Mouse (Mus musculus): ENCODE measurements around the gene Add1. TPM values are rescaled to one million over a fixed set of nuclear protein-coding genes. Genes with fewer than 3 reads are reported as not detected.
"Not testable (repeated sequence)": the region's sequence is repeated elsewhere in the genome, so short reads cannot be mapped to it uniquely, and the experiment has no call there.

The Add1 gene
- total RNA-seq, 2 experiments from 2014 or later, result 127 to 136 TPM

DNA sequence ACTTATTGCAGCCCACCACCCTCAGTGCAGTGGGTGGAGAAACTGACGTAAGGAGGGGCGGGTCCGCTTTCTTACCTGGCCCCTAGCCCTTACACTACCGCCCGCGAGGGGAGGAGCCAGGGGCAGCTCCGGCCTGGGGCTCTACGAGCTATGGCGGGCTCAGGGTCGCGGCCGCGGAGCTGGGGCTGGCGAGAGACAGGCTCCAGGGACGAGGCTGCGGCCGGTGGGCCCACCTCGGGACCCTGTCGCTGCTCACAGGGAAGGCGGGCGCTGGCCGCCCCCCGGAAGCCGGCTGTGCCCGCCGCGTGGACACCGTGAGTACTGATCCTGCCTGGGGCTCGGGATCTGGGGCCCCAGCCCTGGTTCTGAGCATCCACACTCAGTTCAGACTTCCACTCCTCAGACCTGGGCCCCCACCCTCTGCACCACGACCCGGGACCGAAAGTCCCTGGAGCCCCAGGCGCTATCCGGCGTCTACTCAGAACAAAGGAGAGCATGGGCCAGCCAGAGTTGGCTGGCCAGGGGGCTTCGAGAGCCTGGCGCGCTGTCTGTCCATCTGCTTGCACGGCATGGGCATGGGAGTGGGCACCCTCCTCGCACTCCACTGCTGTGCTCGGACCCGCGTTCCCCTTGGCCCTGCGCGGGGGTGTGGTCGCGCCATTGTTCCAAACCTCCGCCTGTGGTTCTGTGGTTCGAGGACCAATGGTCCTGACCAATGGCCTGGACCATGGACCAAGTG lies 23.8 kb upstream of the Add1 start:
- DNase-seq (ENCODE audit: low spot score in 2 of 2), result no peak

DNA sequence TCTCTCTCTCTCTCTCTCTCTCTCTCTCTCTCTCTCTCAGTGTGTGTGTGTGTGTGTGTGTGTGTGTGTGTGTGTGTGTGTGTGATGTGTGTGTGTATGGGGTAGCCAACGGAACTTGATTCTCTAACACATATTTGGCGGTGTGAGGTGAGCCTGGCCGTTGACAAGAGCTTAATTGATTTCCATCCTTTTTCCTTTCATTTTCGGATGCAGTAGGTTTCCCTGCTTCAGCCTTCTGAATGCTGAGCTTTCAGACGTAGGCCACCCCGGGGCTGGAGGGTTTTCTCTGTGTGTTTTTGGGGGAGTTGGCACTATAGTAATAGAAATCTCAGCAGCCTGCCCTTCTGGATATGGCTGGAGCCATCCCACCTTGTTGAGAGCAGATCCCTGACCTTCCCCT lies 23.2 kb upstream of the Add1 start:
- DNase-seq (ENCODE audit: low spot score in 2 of 2), result no peak

DNA sequence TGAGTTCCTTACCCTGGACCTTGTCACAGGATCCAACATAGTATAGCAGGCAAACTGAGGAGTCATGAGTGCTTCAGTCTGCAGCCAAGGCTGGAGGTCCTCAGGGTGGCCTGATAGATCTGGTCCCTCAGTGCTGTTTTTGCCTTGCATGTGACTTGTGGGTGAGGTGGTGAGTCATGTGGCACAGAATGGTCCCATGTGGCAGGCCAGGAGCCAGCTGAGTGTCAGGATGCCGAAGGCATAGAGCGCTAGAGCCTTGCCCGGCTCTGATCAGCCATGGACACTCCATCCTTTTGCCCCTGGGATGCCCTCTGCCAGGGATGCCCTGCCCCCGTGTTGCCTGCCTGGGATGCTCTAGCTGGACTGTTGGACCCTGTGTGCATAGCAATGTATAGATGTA lies 21.6 kb upstream of the Add1 start:
- no peak for DNase-seq (ENCODE audit: low spot score in 2 of 2)

DNA sequence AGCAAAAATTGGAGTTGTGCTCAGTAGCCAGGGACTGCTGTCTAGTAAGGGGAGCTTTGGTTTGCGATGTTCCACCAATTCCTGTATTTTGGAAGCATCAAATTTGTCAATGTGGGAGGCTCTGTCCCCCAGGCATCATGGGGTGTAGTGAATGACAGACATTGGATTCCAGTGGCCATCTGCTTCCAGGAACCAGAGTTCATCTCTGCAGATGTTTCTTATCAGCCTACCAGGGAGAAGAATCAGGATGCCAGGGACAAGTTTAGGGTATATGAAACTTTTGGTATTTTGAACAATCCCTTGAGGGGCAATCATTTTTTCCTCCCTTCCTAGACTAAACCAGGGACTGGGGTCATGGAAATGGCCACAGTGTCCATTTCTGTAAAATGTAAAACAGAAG lies 9.6 kb upstream of the Add1 start:
- DNase-seq (ENCODE audit: low spot score in 2 of 2), result no peak

DNA sequence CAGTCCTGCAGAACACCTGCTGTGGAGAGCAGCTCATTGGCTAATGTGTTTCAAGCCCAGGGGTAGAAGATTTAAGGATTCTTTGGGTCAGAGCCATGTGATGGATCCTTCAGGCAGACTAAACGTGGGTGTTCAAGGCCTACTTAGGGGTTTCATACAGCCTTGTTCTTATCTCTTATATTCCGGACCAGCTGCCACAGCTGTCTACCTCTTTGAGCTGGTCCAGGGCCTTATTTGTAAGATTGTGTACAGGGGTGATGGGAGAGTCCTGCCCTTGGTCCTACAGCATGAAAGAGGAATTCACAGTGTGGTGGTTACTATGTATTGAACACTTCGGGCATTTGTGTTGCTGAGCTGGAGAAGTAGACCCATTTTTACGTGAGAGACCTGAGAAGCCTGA lies 9.2 kb upstream of the Add1 start:
- no peak for DNase-seq (ENCODE audit: low spot score in 2 of 2)

DNA sequence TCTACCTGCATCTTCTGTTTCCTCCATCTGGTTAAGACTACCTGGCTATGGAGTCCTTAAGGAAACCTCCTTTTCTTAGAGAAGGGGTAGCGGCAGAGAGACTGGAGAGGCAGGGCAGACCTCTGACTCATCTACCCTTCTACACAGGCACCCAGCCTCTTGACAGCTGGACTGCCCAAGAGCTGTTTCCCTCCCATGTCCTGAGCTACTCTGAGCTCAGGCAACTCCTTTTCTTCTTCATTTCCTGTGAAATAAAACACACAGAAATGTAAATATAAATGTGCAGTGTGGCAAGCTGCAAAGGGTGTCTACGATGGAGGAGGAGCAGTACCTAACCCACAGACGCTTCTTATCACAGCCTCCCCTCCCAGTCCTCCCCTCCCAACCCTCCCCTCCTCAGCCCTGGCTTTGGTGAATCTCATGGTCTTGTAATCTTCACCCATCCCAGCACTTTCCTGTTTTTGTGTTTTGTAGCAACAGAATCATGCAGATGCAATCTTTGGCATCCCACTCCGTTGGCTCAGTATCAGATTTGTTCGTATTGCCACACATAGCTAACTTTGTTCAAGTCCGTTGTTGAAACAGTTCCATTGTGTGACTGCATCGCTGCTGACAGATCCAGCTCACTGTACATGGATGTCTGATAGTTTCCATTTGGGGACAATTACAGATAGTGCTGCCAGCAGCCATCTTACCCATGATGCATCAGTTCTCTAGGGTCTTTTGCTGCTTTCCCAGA lies 7.8 kb upstream of the Add1 start:
- no peak for DNase-seq (ENCODE audit: low spot score in 2 of 2)

DNA sequence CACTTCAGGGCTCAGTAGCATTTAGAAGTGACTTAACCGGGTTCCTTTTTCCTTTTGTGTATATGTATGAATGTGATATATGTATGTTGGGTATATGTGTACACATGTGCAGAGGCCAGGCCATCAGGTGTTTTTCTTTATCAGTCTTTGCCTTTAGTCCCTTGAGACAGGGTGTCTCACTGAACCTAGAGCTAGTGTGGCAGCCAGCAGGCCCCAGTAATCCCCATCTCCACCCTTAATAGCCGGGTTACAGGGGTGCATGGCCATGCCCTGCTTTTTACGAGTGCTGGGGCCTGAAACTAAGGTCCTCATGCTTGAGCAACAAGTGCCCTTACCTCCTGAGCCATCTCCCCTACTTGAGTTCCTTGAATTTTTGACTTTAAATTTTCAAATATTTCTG lies 1.9 kb upstream of the Add1 start:
- DNase-seq (ENCODE audit: low spot score in 2 of 2), result no peak

DNA sequence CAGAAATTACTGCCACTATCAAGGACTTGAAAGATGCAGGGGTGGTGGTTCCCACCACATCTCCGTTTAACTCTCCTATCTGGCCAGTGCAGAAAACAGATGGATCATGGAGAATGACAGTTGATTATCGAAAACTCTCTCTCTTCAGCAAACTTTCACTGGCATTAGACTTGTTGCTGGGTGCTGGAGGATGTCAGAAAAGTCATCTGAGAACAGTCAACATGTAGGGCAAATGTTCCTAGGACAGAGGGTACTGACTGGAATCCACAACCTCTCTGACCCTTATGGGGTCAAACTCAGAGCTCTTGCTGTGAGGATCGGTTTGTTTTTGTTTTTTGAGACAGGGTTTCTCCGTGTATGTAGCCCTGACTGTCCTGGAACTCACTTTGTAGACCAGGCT lies 896 bp upstream of the Add1 start:
- DNase-seq (ENCODE audit: low spot score in 2 of 2), result not testable (repeated sequence)

DNA sequence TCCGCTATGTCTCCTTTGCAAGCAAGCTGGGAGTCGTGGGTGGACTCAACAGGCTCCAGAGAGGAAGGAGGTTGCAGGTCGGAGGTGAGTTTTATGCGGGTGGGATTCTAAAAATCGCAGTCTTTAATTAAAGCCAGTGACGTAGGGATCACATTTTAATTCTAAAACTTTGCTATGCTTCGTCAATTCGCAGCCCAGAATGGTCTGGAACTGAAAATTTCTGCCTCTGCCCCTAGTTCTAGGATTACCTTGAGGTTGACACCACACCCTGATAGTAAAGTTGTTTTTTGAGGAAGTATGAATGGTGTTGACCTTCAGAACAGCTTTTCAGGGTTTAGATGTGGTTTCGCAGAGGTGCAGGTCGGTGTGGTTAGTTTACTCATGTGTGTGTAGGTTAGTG lies 1.3 kb downstream of the Add1 start:
- DNase-seq (ENCODE audit: low spot score in 2 of 2), result no peak

DNA sequence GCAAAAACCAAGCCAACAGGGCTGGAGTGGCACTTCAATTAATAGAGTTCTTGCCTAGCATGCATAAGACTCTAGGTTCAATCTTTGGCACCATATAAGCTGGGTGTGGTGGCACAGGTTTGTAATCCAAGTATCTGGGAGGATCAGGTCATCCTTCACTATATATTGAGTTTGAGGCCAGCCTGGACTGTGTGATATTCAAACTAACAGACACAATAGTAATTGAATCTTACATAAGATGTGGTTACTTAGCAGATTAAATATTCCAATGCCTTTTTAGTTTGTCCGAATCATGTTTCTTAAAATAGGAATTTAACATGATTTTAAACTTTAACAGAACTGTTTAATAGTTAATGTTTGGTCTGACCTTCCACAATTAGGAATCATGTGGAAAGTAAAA lies 2.8 kb downstream of the Add1 start:
- no peak for DNase-seq (ENCODE audit: low spot score in 2 of 2)

DNA sequence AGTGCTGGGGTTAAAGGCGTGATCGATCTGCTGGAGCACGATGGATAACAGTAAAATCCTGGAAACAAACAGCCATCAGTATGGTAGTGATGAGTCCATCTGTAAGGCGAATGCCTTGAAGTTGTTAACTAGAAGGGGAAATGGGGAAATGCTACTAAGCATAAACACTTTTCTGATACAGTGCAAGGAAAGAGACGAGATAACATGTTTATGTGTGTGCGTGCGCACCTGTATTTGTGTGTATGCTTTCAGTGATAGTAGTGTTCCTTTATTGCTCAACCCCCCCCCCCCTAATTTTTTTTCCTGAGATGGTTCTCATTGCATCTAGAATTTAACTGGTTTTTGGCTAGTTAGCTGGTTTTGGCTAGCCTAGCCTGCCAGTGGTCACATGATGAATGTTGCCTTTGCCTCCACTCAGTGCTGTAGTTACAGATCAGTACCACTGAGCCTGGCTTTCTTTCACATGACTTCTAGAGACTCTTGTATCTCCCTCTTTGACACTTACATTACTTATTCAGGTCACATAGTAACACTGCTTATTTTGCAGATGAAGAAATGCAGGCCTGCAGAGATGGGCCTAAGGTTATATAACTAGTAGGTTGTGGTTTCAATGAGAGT lies 4.7 kb downstream of the Add1 start:
- DNase-seq (ENCODE audit: low spot score in 2 of 2), result no peak

DNA sequence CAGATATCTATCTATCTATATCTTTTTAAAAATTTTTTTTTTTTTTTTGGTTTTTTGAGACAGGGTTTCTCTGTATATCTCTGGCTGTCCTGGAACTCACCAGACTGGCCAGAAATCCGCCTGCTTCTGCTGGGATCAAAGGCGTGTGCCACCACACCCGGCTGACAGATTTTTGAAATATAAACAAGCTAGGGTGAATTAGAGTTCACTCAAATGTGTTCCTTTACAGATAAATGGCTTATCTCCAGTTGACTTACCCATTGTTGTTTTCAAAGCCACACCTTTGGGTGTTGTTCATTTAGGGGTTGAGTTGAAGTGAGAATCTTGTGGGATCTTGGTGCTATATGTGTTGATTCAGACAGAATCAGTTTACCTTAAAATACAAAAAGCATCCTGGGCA lies 5.9 kb downstream of the Add1 start:
- no peak for DNase-seq (ENCODE audit: low spot score in 2 of 2)

DNA sequence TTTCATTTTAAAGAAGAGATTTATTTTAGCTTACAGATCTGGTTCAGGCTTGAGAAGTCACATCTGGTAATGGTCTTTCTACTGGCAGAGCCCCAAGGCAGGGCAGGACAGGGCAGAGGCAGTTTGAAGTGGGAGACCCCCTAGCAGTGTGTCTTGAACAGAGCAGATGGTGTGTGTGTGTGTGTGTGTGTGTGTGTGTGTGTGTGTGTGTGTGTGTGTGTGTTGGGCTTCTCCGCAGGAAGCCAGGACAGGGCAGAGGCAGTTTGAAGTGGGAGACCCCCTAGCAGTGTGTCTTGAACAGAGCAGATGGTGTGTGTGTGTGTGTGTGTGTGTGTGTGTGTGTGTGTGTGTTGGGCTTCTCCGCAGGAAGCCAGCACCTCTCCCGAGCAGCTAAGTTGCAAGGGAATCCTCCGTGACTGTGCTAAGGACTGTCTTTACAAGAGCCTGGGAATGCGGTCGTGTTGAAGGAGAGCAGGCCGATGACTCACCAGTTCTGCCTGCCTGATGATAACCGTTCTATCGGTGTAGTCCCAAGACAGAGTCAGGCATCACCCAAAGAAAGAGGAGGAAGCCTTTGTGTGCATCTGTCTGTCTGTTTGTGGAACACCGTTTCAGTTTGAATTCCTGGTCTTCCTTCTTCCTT lies 8.3 kb downstream of the Add1 start:
- peak in 1 of 2 experiments; percentile 38 for DNase-seq (ENCODE audit: low spot score in 2 of 2)

DNA sequence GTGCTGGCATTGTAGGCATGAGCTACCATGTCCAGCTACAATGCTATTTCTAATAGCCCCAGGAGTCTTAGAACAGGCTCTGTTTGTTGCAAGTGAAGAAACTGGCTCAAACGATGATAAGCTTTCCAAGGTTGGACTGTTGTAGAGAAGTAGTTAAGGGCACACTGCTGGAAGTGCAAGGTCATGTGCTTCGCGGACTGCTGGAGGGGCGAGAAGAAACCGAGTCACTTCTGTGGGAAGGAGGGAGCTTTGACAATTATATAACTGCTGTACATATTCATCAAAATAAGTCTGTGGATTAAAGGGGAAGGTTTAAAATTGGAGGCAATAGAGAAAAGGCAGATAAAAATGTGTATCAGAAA lies 8.8 kb downstream of the Add1 start:
- DNase-seq (ENCODE audit: low spot score in 2 of 2), result no peak

DNA sequence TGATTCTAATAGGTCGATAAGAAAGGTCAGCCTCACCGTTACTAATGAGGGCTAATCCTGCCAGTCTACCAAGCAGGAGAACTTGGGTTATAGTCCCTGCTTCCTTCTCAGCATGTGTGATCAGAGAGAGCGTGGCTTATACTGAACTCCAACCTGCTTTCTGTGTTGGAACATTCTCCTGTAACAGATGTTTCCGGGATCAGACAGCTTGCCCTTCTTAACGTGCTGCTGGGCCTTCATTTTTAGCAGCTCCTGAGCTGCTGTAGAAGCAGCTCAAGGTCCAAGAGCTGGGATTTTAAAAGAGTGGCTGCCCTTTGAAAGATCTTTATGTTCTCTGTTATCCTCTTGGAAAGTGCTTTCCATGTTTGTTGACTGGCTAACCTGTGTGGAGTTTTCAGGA lies 11.8 kb downstream of the Add1 start:
- DNase-seq (ENCODE audit: low spot score in 2 of 2), result no peak

DNA sequence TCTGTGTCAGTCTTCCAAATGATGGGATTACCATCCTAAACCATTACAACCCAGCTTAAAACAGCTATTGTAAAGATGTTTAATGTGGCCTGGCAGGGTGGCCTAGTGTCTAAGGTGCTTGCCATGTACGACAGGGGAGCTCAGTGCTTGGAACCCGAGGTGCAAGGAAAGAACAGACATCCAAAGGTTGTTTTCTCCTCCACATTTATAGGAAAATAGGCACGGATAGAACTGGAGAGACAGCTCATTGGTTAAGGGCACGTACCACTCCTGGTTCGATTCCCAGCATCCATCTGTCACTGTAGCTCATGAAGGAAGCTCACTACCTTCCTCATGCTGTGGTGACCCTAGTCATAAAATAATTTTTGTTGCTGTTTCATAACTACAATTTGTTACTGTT lies 14.4 kb downstream of the Add1 start:
- DNase-seq (ENCODE audit: low spot score in 2 of 2), result no peak

DNA sequence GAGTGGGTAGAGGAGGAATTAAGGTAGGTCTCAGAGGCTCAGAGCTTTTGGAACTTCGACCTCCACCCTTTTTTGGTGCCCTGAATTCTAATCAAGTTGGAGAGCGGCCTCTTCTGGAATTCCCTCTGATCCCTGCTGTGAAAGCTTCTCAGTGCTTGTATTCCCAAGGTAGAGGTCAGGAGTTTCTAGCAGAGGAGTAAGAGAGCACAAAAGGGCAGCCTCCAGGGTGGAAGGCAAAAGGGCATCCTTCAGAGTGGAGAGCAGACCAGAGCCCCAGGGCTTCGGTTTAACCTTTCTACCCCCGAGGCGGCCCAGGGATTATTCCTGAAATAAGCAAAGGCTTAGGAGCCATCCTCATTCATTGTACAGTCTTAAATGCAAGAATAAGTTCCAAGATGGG lies 16.6 kb downstream of the Add1 start:
- DNase-seq (ENCODE audit: low spot score in 2 of 2), result no peak

DNA sequence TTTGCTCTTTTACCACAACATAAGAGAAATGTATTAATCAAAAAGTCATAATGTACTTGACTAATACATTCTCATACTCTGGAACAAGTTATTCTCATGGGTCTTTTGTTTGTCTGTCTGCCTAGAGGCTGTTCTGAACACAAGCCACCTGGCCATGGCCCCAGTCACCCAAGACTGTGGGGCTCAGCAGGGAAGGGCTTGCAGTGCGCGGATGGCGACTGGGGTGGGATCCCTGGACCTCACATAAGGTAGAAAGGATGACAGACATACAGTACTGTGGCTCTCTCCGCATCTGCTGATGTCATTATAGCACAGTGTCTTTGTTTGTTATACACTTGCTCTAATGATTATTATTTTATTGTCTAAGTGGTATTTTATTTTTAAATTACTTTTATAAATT lies 17.2 kb downstream of the Add1 start:
- no peak for DNase-seq (ENCODE audit: low spot score in 2 of 2)

DNA sequence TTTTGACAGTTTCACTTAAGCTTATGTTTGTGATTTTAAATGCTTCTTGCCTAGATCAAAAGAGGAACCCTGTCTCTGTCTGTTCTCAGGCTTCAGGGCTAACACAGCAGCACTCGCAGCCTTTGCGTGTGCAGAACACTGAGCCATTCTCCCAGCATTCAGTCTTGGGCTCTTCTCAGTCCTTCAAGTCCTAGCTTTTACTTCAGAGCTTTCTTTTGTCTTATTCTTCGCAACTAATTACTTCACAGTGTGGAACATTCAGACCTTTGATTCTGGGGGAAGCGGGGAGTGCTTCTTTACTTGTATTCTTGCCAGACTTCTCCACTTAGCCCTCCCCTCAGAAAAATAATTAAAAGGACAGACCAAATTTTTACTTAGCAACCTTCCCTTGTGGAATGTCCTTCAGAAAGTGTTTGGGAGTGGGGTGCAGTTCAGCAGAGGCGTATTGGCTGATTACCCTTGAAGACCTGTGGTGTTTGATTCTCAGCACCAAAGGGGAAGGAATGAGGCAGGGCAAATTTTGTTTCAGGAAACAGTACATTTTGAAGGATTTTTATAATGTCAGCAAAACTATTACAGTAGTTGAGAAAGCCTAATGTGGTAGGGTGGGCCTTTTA lies 18.0 kb downstream of the Add1 start:
- DNase-seq (ENCODE audit: low spot score in 2 of 2), result no peak

DNA sequence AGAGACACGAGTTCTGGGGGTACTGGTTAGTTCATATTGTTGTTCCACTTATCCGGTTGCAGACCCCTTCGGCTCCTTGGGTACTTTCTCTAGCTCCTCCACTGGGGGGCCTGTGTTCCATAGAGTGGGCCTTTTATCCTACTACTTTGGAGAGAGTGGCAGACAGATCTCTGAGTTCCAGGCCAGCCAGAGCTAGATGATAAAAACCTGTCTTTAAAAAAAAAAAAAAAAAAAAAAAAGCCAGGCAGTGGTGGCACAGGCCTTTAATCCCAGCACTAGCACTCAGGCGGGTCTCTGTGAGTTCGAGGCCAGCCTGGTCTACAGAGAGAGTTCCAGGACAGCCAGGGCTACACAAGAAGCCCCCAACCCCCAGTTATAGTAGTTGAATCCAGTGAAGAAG lies 18.8 kb downstream of the Add1 start:
- DNase-seq (ENCODE audit: low spot score in 2 of 2), result not testable (repeated sequence)

DNA sequence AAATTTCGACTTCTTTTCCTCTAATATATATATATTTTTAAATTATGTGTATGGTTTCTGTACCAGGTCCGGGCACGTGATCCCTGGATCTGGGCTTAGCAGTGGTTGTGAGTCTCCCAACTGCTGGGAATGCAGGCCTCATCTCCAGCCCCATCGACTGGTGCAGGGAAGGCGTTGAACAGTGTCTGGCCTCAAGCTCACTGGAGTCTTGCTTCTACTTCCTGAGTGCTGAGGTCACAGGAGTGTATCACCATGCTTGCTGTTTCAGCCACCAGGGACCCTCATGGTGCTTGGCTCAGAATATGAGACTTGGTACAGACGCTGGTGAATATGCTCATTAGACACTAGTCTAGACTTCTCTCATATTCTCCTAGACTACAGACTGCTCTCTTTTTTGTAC lies 19.2 kb downstream of the Add1 start:
- DNase-seq (ENCODE audit: low spot score in 2 of 2), result no peak
